Mouse (Mus musculus) testis, postnatal 14 days (tissue): ENCODE data around the gene Samd3.

Experiments used
- DNase-seq: peaks from one replicate; pipeline ENCODE4 v3.0.0; 2021; ENCODE audit warnings: low spot score

Gene Samd3

GRCm38 (mm10) chr10:26229488-26229887 lies at the start of gene Samd3:
Samd3 (plus strand) TSS chr10:26229707.
- DNase-seq = no peak

GRCm38 (mm10) chr10:26185289-26185688 lies 44.2 kb upstream of the Samd3 start:
- no peak for DNase-seq

GRCm38 (mm10) chr10:26190811-26191210 lies 38.7 kb upstream of the Samd3 start:
- no peak for DNase-seq

- no peak for DNase-seq
Observed at GRCm38 (mm10) chr10:26194892-26195291, 34.6 kb upstream of the Samd3 start.

GRCm38 (mm10) chr10:26202708-26203368 lies 26.7 kb upstream of the Samd3 start:
- DNase-seq = no peak

- DNase-seq = no peak
Observed at GRCm38 (mm10) chr10:26220729-26221128, 8.8 kb upstream of the Samd3 start.

GRCm38 (mm10) chr10:26226241-26226640 lies 3.3 kb upstream of the Samd3 start:
- DNase-seq = no peak

GRCm38 (mm10) chr10:26226734-26227133 lies 2.8 kb upstream of the Samd3 start:
- DNase-seq = no peak

GRCm38 (mm10) chr10:26228187-26228586 lies 1.3 kb upstream of the Samd3 start:
- DNase-seq = no peak

GRCm38 (mm10) chr10:26232071-26232653 lies 2.7 kb downstream of the Samd3 start:
- no peak for DNase-seq

GRCm38 (mm10) chr10:26238559-26238958 lies 9.1 kb downstream of the Samd3 start:
- no peak for DNase-seq

GRCm38 (mm10) chr10:26239090-26239489 lies 9.6 kb downstream of the Samd3 start:
- DNase-seq = no peak

GRCm38 (mm10) chr10:26243203-26243602 lies 13.7 kb downstream of the Samd3 start:
- DNase-seq = no peak

GRCm38 (mm10) chr10:26244466-26244865 lies 15.0 kb downstream of the Samd3 start:
- no peak for DNase-seq

- DNase-seq = no peak
Observed at GRCm38 (mm10) chr10:26249426-26250165, 20.1 kb downstream of the Samd3 start.

GRCm38 (mm10) chr10:26259908-26260307 lies 30.4 kb downstream of the Samd3 start:
- no peak for DNase-seq

GRCm38 (mm10) chr10:26263744-26264459 lies 34.4 kb downstream of the Samd3 start:
- DNase-seq = no peak

GRCm38 (mm10) chr10:26275414-26275813 lies 45.9 kb downstream of the Samd3 start:
- DNase-seq = no peak

GRCm38 (mm10) chr10:26280009-26280408 lies 50.5 kb downstream of the Samd3 start:
- no peak for DNase-seq

- DNase-seq = no peak
Observed at GRCm38 (mm10) chr10:26287136-26287535, 57.6 kb downstream of the Samd3 start.

GRCm38 (mm10) chr10:26297200-26297599 lies 67.7 kb downstream of the Samd3 start:
- DNase-seq = peak; percentile 72

GRCm38 (mm10) chr10:26297626-26298025 lies 68.1 kb downstream of the Samd3 start:
- no peak for DNase-seq

- DNase-seq = no peak
Observed at GRCm38 (mm10) chr10:26302336-26302735, 72.8 kb downstream of the Samd3 start.
